Mouse (Mus musculus) intestine, postnatal 0 days (tissue): ENCODE measurements around the gene Trpm1. TPM values are rescaled to one million over a fixed set of nuclear protein-coding genes. Genes with fewer than 3 reads are reported as not detected.
"Not testable (repeated sequence)": the region's sequence is repeated elsewhere in the genome, so short reads cannot be mapped to it uniquely, and the experiment has no call there.

Source experiments
- ATAC-seq: fragments of 200-750 bp; cut with Nextera tagmentation; 2 replicates; pipeline ENCODE4 v1.8.0; 2017; ENCODE audit warnings: mild to moderate bottlenecking, moderate TSS enrichment, moderate library complexity
- H3K27ac ChIP-seq: fragments of 300-500 bp; sonication (generic); 2 replicates; pipeline ENCODE4 v1.5.1; 2014; ENCODE audit warnings: mild to moderate bottlenecking, low read depth, low read length, moderate library complexity
- H3K27me3 ChIP-seq: fragments of 300-500 bp; sonication (generic); replicated peaks from 2 replicates; pipeline ENCODE4 v1.6.1; 2014; ENCODE audit warnings: low read length, mixed read lengths; ENCODE audit not compliant: control insufficient read depth, insufficient read depth
- H3K36me3 ChIP-seq: fragments of 300-500 bp; sonication (generic); 2 replicates; pipeline ENCODE4 v1.6.1; 2014; ENCODE audit warnings: mild to moderate bottlenecking, moderate library complexity; ENCODE audit not compliant: control insufficient read depth, insufficient read depth
- H3K4me1 ChIP-seq: fragments of 300-500 bp; sonication (generic); replicated peaks from 2 replicates; pipeline ENCODE4 v1.6.1; 2014; ENCODE audit warnings: antibody characterized with exemption, low read length, mixed read lengths; ENCODE audit not compliant: control insufficient read depth, insufficient read depth
- H3K4me2 ChIP-seq: fragments of 300-500 bp; sonication (generic); replicated peaks from 2 replicates; pipeline ENCODE4 v1.6.1; 2014; ENCODE audit warnings: low read depth, mild to moderate bottlenecking, moderate library complexity
- H3K4me3 ChIP-seq: fragments of 300-500 bp; sonication (generic); 2 replicates; pipeline ENCODE4 v1.5.1; 2014; ENCODE audit warnings: low read depth, low read length
- H3K9ac ChIP-seq: fragments of 300-500 bp; sonication (generic); 2 replicates; pipeline ENCODE4 v1.6.1; 2014; ENCODE audit warnings: mild to moderate bottlenecking, low read depth, low read length
- H3K9me3 ChIP-seq: fragments of 300-500 bp; sonication (generic); 2 replicates; pipeline ENCODE4 v1.6.1; 2016; ENCODE audit warnings: mixed run types; ENCODE audit not compliant: control insufficient read depth
- CTCF ChIP-seq: sonication (generic); IDR thresholded peaks from 2 replicates; pipeline ENCODE4 v1.5.1; 2016; ENCODE audit warnings: low read depth, mild to moderate bottlenecking, control low read depth, antibody characterized with exemption, moderate library complexity
- WGBS: fragments of 180-500 bp; shearing (Covaris S2); extraction: QIAGEN DNeasy Blood & Tissue Kit; methylation state at CpG from one replicate; pipeline ENCODE4 v1.1.7; 2014; 5-methylcytosine and 5-hydroxymethylcytosine counted together
- polyA plus RNA-seq: library from polyadenylated mRNA; unstranded; fragments of >200 nt; fragmentation: Nextera tagmentation; extraction: Ambion mirVana; gene quantifications from 2 replicates; pipeline ENCODE4 v1.2.1, GENCODE M21; 2015

The Trpm1 gene
- not detected in 2 replicates for polyA plus RNA-seq

- Histone ChIP-seq H3K4me1 (no peaks in the 10 kb centered on the region), H3K27ac (no peak within 1 kb of the TSS), H3K36me3 (no peaks in the 10 kb centered on the region), H3K4me3 (no peak within 1 kb of the TSS), H3K4me2 (no peak within 1 kb of the TSS), H3K9ac (no peak within 1 kb of the TSS), H3K27me3 (no peaks in the 10 kb centered on the region), H3K9me3 (no peaks in the 10 kb centered on the region)
- WGBS = 89% methylated on average over 2 of the region's 2 CpGs
- ATAC-seq = no peak
- no peak for TF ChIP-seq CTCF
Observed at GRCm38 (mm10) chr7:64153535-64153934, at the start of gene Trpm1. Gene Trpm1, plus strand, starts transcription at chr7:64153835.

- H3K36me3 ChIP-seq = no peaks in the 10 kb centered on the region
- H3K4me3 ChIP-seq = no peak overlapping the region
- no peaks in the 10 kb centered on the region for H3K27me3 ChIP-seq
- H3K4me1 ChIP-seq = no peaks in the 10 kb centered on the region
- no peak overlapping the region for H3K27ac ChIP-seq
- no peaks in the 10 kb centered on the region for H3K9me3 ChIP-seq
- 88% methylated on average over 9 of the region's 9 CpGs for WGBS
- no peak for TF ChIP-seq CTCF
- ATAC-seq = no peak
- no peak overlapping the region for H3K9ac ChIP-seq
- no peak overlapping the region for H3K4me2 ChIP-seq
Observed at GRCm38 (mm10) chr7:64122131-64122715, 31.4 kb upstream of the Trpm1 start.

- no peak for ATAC-seq
- H3K4me2 ChIP-seq = no peak overlapping the region
- H3K4me1 ChIP-seq = no peaks in the 10 kb centered on the region
- no peaks in the 10 kb centered on the region for H3K9me3 ChIP-seq
- TF ChIP-seq CTCF = no peak
- H3K9ac ChIP-seq = no peak overlapping the region
- no peak overlapping the region for H3K4me3 ChIP-seq
- no peaks in the 10 kb centered on the region for H3K36me3 ChIP-seq
- H3K27ac ChIP-seq = no peak overlapping the region
- WGBS = 87% methylated on average over 4 of the region's 4 CpGs
- H3K27me3 ChIP-seq = no peaks in the 10 kb centered on the region
Observed at GRCm38 (mm10) chr7:64123721-64124120, 29.9 kb upstream of the Trpm1 start.

- not testable (repeated sequence) for H3K27ac ChIP-seq, H3K27me3 ChIP-seq, H3K36me3 ChIP-seq, H3K9me3 ChIP-seq, ATAC-seq, H3K4me3 ChIP-seq, H3K4me1 ChIP-seq, H3K4me2 ChIP-seq, H3K9ac ChIP-seq
- 91% methylated on average over 8 of the region's 9 CpGs for WGBS
Observed at GRCm38 (mm10) chr7:64125994-64126393, 27.6 kb upstream of the Trpm1 start.

- no peak for ATAC-seq
- Histone ChIP-seq H3K27ac (no peak overlapping the region), H3K4me2 (no peak overlapping the region), H3K4me3 (no peak overlapping the region), H3K9ac (no peak overlapping the region), H3K27me3 (no peaks in the 10 kb centered on the region), H3K9me3 (no peaks in the 10 kb centered on the region), H3K4me1 (no peaks in the 10 kb centered on the region), H3K36me3 (no peaks in the 10 kb centered on the region)
- TF ChIP-seq CTCF = no peak
- WGBS = 58% methylated on average over 2 of the region's 2 CpGs
Observed at GRCm38 (mm10) chr7:64139866-64140265, 13.8 kb upstream of the Trpm1 start.

GRCm38 (mm10) chr7:64141301-64142032 is 12.2 kb upstream of the Trpm1 start:
- no peak overlapping the region for H3K4me3 ChIP-seq
- no peak overlapping the region for H3K4me2 ChIP-seq
- no peak for TF ChIP-seq CTCF
- 88% methylated on average over 19 of the region's 19 CpGs for whole genome bisulfite sequencing
- no peaks in the 10 kb centered on the region for H3K36me3 ChIP-seq
- no peak overlapping the region for H3K27ac ChIP-seq
- H3K4me1 ChIP-seq = no peaks in the 10 kb centered on the region
- H3K27me3 ChIP-seq = no peaks in the 10 kb centered on the region
- no peaks in the 10 kb centered on the region for H3K9me3 ChIP-seq
- no peak for ATAC-seq
- H3K9ac ChIP-seq = no peak overlapping the region
